Mouse (Mus musculus) lung, embryonic 16.5 days (tissue): ENCODE data around the gene Ribc2. TPM values are rescaled to one million over a fixed set of nuclear protein-coding genes. Genes with fewer than 3 reads are reported as not detected.

ENCODE experiments used
- ATAC-seq: fragments of 200-750 bp; cut with Nextera tagmentation; 2 replicates; pipeline ENCODE4 v1.8.0; 2017; ENCODE audit warnings: low read depth, mild to moderate bottlenecking, moderate library complexity
- H3K27ac ChIP-seq: fragments of 300-500 bp; sonication (generic); 2 replicates; pipeline ENCODE4 v1.5.1; 2014; ENCODE audit warnings: mild to moderate bottlenecking, control low read depth, low read length
- H3K27me3 ChIP-seq: fragments of 300-500 bp; sonication (generic); 2 replicates; pipeline ENCODE4 v1.6.1; 2014; ENCODE audit warnings: low read depth, low read length, mixed read lengths; ENCODE audit not compliant: control insufficient read depth, insufficient read depth
- H3K36me3 ChIP-seq: fragments of 300-500 bp; sonication (generic); 2 replicates; pipeline ENCODE4 v1.6.1; 2014; ENCODE audit warnings: low read length; ENCODE audit not compliant: control insufficient read depth, insufficient read depth
- H3K4me1 ChIP-seq: fragments of 300-500 bp; sonication (generic); replicated peaks from 2 replicates; pipeline ENCODE4 v1.6.1; 2014; ENCODE audit warnings: low read length, mixed read lengths; ENCODE audit not compliant: control insufficient read depth, insufficient read depth
- H3K4me2 ChIP-seq: fragments of 300-500 bp; sonication (generic); 2 replicates; pipeline ENCODE4 v1.6.1; 2014; ENCODE audit warnings: low read depth, low read length, control low read depth
- H3K4me3 ChIP-seq: fragments of 300-500 bp; sonication (generic); 2 replicates; pipeline ENCODE4 v1.5.1; 2014; ENCODE audit warnings: mild to moderate bottlenecking, low read length, control low read depth
- H3K9ac ChIP-seq: fragments of 300-500 bp; sonication (generic); 2 replicates; pipeline ENCODE4 v1.6.1; 2014; ENCODE audit warnings: low read length, control low read depth
- H3K9me3 ChIP-seq: fragments of 300-500 bp; sonication (generic); 2 replicates; pipeline ENCODE4 v1.6.1; 2016; ENCODE audit warnings: low read length; ENCODE audit not compliant: control insufficient read depth
- WGBS: fragments of 180-500 bp; shearing (Covaris S2); extraction: QIAGEN DNeasy Blood & Tissue Kit; methylation state at CpG from one replicate; pipeline ENCODE4 v1.1.7; 2014; 5-methylcytosine and 5-hydroxymethylcytosine counted together
- polyA plus RNA-seq: library from polyadenylated mRNA; unstranded; fragments of >200 nt; fragmentation: Nextera tagmentation; extraction: Ambion mirVana; gene quantifications from 2 replicates; pipeline ENCODE4 v1.2.1, GENCODE M21; 2015

Gene Ribc2
- polyA plus RNA-seq = 0.77 and 1.4 TPM in 2 replicates

- Histone ChIP-seq H3K4me2 (peak within 1 kb of the TSS; percentile 46), H3K27me3 (no peaks in the 10 kb centered on the region), H3K4me1 (peaks cover 9% of the 10 kb centered on the region), H3K36me3 (no peaks in the 10 kb centered on the region), H3K9ac (peak within 1 kb of the TSS; percentile 45; the same call in 1 of the 2 replicates), H3K4me3 (peak within 1 kb of the TSS; percentile 38), H3K27ac (no peak within 1 kb of the TSS), H3K9me3 (peaks cover 6% of the 10 kb centered on the region)
- 31% methylated on average over 56 of the region's 58 CpGs for WGBS
- peak; percentile 71; the same call in 1 of the 2 replicates for ATAC-seq
Measured at GRCm38 (mm10) chr15:85131275-85132192, at the start of gene Ribc2, which contains the start of gene Smc1b. Gene Ribc2 (plus strand): TSS chr15:85132078. Gene Smc1b (minus strand): TSS chr15:85131964.

- no peaks in the 10 kb centered on the region for H3K9me3 ChIP-seq
- 66% methylated on average over 1 of the region's 1 CpGs for WGBS
- no peaks in the 10 kb centered on the region for H3K36me3 ChIP-seq
- no peak overlapping the region for H3K4me2 ChIP-seq
- no peaks in the 10 kb centered on the region for H3K4me1 ChIP-seq
- H3K27me3 ChIP-seq = no peaks in the 10 kb centered on the region
- H3K4me3 ChIP-seq = no peak overlapping the region
- ATAC-seq = no peak
- no peak overlapping the region for H3K9ac ChIP-seq
- no peak overlapping the region for H3K27ac ChIP-seq
Measured at GRCm38 (mm10) chr15:85085641-85086040, 46.2 kb upstream of the Ribc2 start.

- Histone ChIP-seq H3K4me1 (peaks cover 9% of the 10 kb centered on the region), H3K27ac (no peak overlapping the region), H3K4me3 (peak overlapping the region; percentile 38), H3K36me3 (no peaks in the 10 kb centered on the region), H3K27me3 (no peaks in the 10 kb centered on the region), H3K4me2 (peak overlapping the region; percentile 46), H3K9me3 (peaks cover 6% of the 10 kb centered on the region), H3K9ac (no peak overlapping the region)
- 0 out of 2 replicates have a peak, but pooled peaks have one; percentile 7 for ATAC-seq
- WGBS = 18% methylated on average over 10 of the region's 10 CpGs
Measured at GRCm38 (mm10) chr15:85132193-85132520, 279 bp downstream of the Ribc2 start.

GRCm38 (mm10) chr15:85135143-85135542, 3.3 kb downstream of the Ribc2 start:
- Histone ChIP-seq H3K4me1 (peaks cover 9% of the 10 kb centered on the region), H3K4me3 (no peak overlapping the region), H3K9me3 (peaks cover 6% of the 10 kb centered on the region), H3K36me3 (no peaks in the 10 kb centered on the region), H3K27me3 (no peaks in the 10 kb centered on the region), H3K27ac (no peak overlapping the region), H3K9ac (no peak overlapping the region), H3K4me2 (no peak overlapping the region)
- WGBS = 33% methylated on average over 9 of the region's 9 CpGs
- no peak for ATAC-seq

- Histone ChIP-seq H3K9me3 (no peaks in the 10 kb centered on the region), H3K4me3 (no peak overlapping the region), H3K27ac (no peak overlapping the region), H3K36me3 (no peaks in the 10 kb centered on the region), H3K27me3 (no peaks in the 10 kb centered on the region; the same call in 1 of the 2 replicates), H3K4me2 (no peak overlapping the region), H3K9ac (no peak overlapping the region), H3K4me1 (no peaks in the 10 kb centered on the region)
- no peak for ATAC-seq
- 77% methylated on average over 10 of the region's 10 CpGs for WGBS
Measured at GRCm38 (mm10) chr15:85141290-85141689, 9.4 kb downstream of the Ribc2 start.

GRCm38 (mm10) chr15:85142441-85142840, 10.6 kb downstream of the Ribc2 start:
- Histone ChIP-seq H3K27me3 (no peaks in the 10 kb centered on the region; the same call in 1 of the 2 replicates), H3K4me2 (no peak overlapping the region), H3K4me3 (no peak overlapping the region), H3K36me3 (no peaks in the 10 kb centered on the region), H3K4me1 (no peaks in the 10 kb centered on the region), H3K27ac (no peak overlapping the region), H3K9ac (no peak overlapping the region), H3K9me3 (no peaks in the 10 kb centered on the region)
- no peak for ATAC-seq
- 60% methylated on average over 2 of the region's 2 CpGs for WGBS

- H3K4me2 ChIP-seq = no peak overlapping the region
- no peaks in the 10 kb centered on the region for H3K9me3 ChIP-seq
- no peak overlapping the region for H3K4me3 ChIP-seq
- H3K4me1 ChIP-seq = no peaks in the 10 kb centered on the region
- WGBS = 84% methylated on average over 11 of the region's 11 CpGs
- no peak overlapping the region for H3K9ac ChIP-seq
- no peaks in the 10 kb centered on the region for H3K36me3 ChIP-seq
- H3K27me3 ChIP-seq = no peaks in the 10 kb centered on the region; the same call in 1 of the 2 replicates
- no peak for ATAC-seq
- H3K27ac ChIP-seq = no peak overlapping the region
Measured at GRCm38 (mm10) chr15:85143161-85143560, 11.3 kb downstream of the Ribc2 start.

GRCm38 (mm10) chr15:85143747-85144146, 11.9 kb downstream of the Ribc2 start:
- Histone ChIP-seq H3K36me3 (no peaks in the 10 kb centered on the region), H3K27me3 (no peaks in the 10 kb centered on the region; the same call in 1 of the 2 replicates), H3K4me1 (no peaks in the 10 kb centered on the region), H3K27ac (no peak overlapping the region), H3K9me3 (no peaks in the 10 kb centered on the region), H3K4me2 (no peak overlapping the region), H3K9ac (no peak overlapping the region), H3K4me3 (no peak overlapping the region)
- no peak for ATAC-seq
- WGBS = 90% methylated on average over 1 of the region's 1 CpGs

GRCm38 (mm10) chr15:85144249-85144648, 12.4 kb downstream of the Ribc2 start:
- Histone ChIP-seq H3K4me2 (no peak overlapping the region), H3K9me3 (no peaks in the 10 kb centered on the region), H3K4me1 (no peaks in the 10 kb centered on the region), H3K4me3 (no peak overlapping the region), H3K9ac (no peak overlapping the region), H3K36me3 (no peaks in the 10 kb centered on the region), H3K27me3 (no peaks in the 10 kb centered on the region; the same call in 1 of the 2 replicates), H3K27ac (no peak overlapping the region)
- ATAC-seq = no peak
- 86% methylated on average over 5 of the region's 5 CpGs for WGBS
